Mouse (Mus musculus) myocyte (in vitro differentiated cells): ENCODE data around the gene Pgm5.

Experiments
- CEBPB ChIP-seq: IDR thresholded peaks from 2 replicates; pipeline ENCODE4 v1.6.1; 2011; ENCODE audit warnings: mild to moderate bottlenecking, moderate library complexity; ENCODE audit not compliant: poor library complexity, insufficient read depth, severe bottlenecking
- E2F4 ChIP-seq: IDR thresholded peaks from one replicate; pipeline ENCODE4 v1.6.1; 2011; ENCODE audit warnings: mild to moderate bottlenecking, control low read depth, moderate library complexity; ENCODE audit not compliant: insufficient read depth
- MAX ChIP-seq: IDR thresholded peaks from one replicate; pipeline ENCODE4 v1.6.1; 2011; ENCODE audit warnings: low read depth, mild to moderate bottlenecking, control low read depth
- MYOD1 ChIP-seq, 3 experiments: IDR thresholded peaks; one replicate each; pipeline ENCODE4 v1.6.1; 2011; ENCODE audit warnings: control low read depth in 2 of 3, low read depth in 2 of 3, mild to moderate bottlenecking in 2 of 3, moderate library complexity in 1 of 3; ENCODE audit not compliant: insufficient read length in 2 of 3, control insufficient read depth in 1 of 3
- POLR2A ChIP-seq: IDR thresholded peaks from one replicate; pipeline ENCODE4 v1.6.1; 2011; ENCODE audit warnings: low read depth, mild to moderate bottlenecking, control low read depth, moderate library complexity; ENCODE audit not compliant: insufficient read length
- POLR2AphosphoS2 ChIP-seq: IDR thresholded peaks from one replicate; pipeline ENCODE4 v1.6.1; 2011; ENCODE audit warnings: low read depth, control low read depth; ENCODE audit not compliant: insufficient read length
- SRF ChIP-seq: IDR thresholded peaks from one replicate; pipeline ENCODE4 v1.6.1; 2011; ENCODE audit warnings: low read depth; ENCODE audit not compliant: control insufficient read depth, insufficient read length
- TCF12 ChIP-seq: IDR thresholded peaks from one replicate; pipeline ENCODE4 v1.6.1; 2011; ENCODE audit warnings: mild to moderate bottlenecking, control low read depth; ENCODE audit not compliant: poor library complexity, insufficient read depth, severe bottlenecking
- USF1 ChIP-seq: IDR thresholded peaks from one replicate; pipeline ENCODE4 v1.6.1; 2011; ENCODE audit warnings: low read depth, mild to moderate bottlenecking, control low read depth, moderate library complexity

DNA sequence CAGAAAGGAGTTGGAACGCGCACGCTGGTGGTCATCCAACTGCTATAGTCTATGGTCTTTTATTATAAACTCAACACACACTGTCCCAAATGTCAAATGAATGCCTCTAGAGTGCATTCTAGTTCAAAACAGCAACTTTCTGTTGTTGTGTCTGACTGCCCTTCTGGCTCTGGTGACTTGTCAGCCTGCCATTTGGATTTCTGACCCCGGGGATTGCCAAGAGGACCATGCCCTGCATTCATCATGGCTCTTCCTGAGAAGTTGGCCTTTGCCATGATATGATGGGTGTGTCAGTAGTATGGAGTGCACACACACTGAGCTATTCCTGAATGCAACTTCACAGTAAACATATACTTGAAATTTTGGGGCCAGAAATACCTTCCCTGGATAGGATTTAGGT lies 172.1 kb downstream of the Pgm5 start:
- TF ChIP-seq POLR2AphosphoS2 (no peak), POLR2A (no peak), SRF (no peak), TCF12 (no peak), E2F4 (no peak), MYOD1 (IDR thresholded peaks at IDR 0.05; ENCODE audit: control insufficient read depth in 1 of 3, insufficient read length in 2 of 3, low read depth in 2 of 3) (no peak), MAX (no peak), USF1 (no peak), CEBPB (no peak)
